Mouse (Mus musculus): ENCODE measurements at regions not wholly inside any gene's neighbourhood (a gene's known extent, or its start where the extent isn't known, plus 50 kb on each side); places are given as distances from the start of the nearest gene placed in this dataset.
"Not testable (repeated sequence)": the region's sequence is repeated elsewhere in the genome, so short reads cannot be mapped to it uniquely, and the experiment has no call there.

DNA sequence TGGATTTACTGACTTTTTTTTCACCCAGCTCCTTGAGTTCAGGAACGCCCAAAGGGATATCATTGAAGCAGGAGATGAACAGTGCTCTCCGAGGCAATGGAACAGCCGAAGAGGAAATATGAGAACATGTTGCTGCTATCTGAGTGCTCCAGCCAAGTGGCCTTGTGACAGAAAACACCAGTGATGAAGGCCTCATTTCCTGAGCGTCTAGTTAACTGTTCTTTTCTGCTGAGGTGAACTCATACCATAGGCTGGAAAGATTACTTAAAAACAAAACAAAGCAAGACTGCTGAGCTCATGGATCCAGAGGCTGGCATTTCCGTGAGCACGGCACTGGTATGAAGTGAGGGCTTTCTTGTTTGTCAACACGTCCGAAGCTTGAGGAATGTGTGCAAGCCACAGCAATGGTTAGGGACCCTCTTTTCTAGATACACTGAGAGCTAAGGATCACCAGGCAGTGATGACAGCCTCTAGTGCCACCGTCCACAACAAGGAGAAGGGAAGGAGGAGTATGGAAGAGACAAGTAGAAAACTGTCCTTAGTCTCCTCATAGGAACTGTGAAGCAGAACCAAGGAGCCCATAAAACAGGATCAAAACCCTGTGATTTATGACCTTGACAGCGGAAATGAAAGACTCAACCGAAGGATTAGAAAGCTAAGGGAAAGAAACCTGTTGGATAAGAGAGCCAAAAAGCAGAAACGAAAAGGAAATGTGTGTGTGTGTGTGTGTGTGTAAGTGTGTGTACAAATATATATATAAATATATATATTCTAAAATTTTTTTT is 200.4 kb downstream of the Fam43a start:
- DNase-seq, result no peak

GRCm38 (mm10) chr16:30804018-30804417 is 204.5 kb downstream of the Fam43a start:
- no peak for DNase-seq

DNA sequence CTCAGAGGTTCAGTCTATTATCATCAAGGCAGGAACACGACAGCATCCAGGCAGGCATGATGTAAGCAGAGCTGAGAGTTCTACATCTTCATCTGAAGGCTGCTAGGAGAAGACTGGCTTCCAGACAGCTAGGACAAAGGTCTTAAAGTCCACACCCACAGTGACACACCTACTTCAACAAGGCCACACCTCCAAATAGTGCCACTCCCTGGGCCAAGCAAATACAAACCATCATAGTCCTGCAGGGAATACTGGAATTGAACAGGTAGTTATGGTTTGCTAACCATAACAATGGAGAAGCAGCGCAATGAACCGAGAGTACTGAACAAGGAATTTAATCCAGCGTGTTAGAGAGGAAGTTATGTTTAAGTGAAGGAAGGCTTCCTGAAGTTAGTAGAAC is 206.7 kb downstream of the Fam43a start:
- DNase-seq, result not testable (repeated sequence)

DNA sequence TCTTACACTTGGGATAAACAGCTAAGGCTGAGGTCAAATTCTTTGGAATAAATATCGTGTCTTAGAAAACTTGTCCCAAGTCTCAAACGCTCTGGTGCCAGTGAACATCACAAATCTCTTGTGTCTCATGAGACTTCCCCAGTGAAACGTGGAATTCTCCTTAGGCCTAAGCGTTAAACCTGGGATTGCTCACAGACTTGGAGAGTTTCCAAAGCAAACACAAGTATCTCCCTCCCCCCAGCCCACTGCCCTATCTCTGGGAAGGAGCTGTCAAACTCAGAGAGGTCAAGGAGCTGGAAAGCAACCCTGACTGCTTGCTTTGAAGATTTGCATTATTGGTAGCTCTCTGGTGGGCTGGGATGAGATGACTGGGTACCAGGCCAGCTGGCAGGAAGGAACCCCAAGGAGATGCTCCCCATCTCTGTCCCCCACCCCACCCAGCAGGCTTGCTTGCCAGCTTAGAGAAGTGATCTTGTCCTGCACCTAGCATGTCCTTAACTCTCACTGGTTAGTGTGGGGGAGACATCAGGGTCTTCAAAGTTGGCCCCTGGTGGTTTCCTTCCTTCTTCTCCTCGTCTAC is 219.1 kb downstream of the Fam43a start:
- no peak for DNase-seq

GRCm38 (mm10) chr16:30819342-30819741 is 219.8 kb downstream of the Fam43a start:
- no peak for DNase-seq

DNA sequence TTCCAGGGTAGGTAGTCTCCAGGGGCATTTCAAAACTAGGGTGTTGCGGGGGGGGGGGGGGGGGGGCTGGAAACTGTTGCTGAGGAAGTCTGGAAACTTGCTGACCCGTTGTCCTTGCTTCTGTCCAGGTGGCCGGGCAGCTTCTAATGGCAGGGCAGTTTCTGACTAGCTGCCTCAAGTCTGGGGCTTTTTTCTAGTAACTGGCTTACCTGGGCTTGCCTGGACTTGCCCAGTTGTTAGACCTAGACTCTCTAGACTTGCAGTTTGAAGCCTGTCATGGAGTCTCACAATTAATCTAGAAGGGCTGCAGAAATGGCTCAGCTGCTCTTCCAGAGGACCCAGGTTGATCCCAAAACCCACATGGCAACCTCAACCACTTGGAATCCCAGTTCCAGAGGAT is 220.7 kb downstream of the Fam43a start:
- no peak for DNase-seq

DNA sequence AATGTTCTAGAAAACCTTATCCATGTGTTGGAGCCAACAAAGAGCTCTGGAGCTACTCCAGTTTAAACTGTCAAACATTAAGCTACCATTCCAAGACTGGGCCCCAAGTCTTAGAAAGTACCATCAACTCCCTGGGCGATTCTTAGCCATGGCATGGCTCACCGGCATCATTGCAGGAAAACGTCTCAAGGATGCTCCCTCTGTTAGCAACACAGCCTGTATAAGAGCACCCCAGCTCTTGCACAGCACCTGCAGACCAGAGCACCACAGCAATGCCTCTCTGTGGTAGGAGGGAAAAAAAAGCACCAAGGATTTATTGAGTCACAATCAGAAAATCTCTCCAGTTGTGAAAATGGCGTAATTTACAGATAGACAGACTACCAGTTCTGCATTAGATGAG is 221.2 kb downstream of the Fam43a start:
- no peak for DNase-seq

DNA sequence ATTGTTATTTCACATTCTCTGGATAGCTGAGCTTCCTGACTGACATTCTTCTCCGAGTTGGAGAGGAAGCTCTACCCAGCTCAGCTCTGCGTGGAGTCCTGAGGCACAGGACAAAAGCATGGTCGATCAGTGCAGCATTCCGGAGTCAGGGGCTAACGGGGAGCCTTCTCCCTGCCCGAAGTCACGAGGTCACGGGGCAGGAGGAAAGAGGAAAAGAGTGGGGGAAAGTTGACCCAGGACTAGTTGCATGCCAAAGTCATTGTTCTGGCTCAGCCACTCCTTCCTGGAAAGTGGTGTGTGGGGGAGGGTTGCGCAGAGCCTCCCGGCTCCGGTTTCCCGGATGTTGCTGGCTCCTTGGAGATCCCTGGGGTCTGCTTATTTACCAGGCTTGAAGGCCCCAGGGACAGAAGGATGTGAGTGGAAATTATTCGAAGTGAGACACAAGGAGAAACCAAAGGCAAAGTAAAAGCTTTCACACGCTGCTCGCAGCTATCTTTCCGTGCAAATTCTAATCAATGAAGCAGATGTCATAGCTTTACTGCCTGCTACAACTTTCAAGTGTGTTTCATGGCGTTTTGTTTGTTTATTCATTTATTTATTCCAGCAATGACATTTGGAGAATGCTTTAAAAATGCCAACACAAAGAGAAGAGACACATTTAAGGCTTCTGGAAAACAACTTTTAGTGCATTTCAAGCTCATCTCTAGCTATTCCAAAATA is 221.8 kb downstream of the Fam43a start:
- DNase-seq, result no peak

DNA sequence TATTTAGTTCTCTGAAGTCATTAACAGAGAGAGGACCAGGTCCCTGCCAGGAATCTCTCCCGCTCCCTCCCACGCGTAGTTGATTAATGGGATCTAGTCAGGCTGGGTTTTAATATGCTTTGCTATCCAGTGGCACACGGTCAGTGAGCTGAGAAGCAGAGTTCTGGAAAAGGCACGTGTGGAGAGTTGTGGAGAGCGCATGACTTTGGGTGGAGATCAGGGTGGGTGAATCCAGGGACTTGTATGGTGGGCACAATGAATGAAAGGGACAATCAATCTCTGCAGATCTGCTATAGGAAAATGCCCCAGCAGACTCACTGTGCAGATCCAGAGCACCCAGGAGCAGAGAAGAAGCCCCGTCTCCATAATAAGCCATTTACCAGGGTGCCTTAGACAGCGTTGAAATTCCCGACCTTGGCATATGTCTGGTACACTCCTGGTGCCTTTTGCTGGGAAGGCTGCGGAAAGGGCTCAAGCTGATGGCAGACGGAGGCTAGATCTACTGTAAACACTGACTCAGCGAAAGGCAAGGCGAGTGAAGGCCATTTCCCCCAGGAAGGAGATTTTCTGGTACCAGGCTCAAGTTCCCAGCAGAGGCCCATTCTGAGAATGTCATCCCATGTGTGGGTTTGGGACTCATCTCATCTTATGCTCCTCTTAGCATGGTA is 222.5 kb downstream of the Fam43a start:
- DNase-seq, result no peak

DNA sequence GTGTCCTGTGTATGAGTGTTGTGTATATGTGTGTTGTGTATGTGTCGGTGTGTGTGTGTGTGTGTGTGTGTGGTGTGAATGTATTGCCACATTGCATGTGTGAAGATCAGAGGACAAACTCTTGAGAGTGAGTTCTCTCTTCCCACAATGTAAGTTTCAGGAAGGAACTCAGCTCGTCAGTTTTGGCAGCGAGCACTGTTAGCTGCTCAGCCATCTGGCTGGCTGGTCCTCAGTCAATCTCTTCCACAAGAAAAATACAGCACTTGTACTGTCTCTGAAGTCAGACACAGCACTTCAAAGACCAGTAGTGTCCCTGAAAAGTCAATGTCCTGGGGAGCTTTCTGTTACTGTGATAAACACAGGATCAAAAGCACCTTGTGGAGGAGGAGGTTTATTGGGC is 226.6 kb downstream of the Fam43a start:
- DNase-seq, result no peak

GRCm38 (mm10) chr16:30827901-30828608 is 228.5 kb downstream of the Fam43a start:
- DNase-seq, result no peak

DNA sequence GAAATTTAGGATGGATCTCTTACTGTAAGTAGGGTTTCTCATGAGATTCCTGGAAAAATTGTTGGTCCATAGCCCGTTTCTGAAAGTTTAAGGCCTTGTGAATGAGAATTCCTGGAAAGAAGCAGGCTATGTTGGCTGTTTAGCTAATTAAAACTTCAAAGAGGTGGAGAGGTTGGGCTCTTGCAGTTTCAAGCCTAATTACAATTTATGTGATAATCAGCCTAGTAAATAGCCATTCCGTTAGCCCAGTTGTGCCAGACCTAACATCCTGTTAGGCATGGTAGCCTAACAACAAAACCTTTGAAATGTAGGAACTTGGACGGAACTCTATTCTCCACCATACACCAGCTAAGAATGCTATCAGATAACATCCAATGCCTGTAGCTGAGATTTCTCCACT is 235.0 kb downstream of the Fam43a start:
- DNase-seq, result no peak

- no peak for DNase-seq
These were observed 236.2 kb downstream of the Fam43a start for GRCm38 (mm10) chr16:30835678-30836077.

DNA sequence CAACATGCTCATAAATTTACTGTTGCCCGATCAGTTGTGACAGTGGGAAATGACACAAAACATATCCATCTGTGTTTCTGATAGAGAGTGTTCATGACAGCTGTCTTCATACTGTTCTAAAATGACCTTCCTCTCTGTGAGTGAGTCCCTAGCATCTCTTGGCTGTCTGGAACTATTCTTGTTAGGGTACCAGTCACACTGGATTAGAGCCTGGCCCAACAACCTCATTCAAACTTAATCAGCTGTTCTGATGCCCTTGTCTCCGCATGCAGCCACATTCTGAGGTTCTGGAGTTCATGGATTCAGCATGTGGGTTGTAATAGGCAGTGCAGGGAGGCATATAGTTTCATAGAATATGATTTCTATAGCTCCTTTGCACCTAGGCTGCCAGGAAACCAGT is 238.4 kb downstream of the Xxylt1 start:
- DNase-seq, result no peak

DNA sequence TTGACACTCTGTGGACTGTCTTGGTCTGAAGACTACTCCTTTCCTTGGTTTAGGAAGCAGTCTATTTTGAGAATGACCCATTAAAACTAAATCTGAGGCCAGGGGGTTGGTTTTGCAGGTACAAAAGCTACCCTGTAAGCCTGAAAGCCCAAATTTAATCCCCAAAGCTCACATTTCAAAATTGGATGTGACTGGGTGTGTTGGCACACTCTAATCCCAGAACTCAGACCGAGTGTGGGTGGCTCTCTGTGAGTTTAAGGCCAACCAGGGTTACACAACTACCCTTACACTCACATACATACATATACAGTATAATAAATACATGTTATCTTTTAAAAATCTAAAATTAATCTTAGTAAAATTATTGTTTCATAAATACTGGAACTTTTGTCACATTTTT is 228.6 kb downstream of the Xxylt1 start:
- DNase-seq, result no peak

GRCm38 (mm10) chr16:30854716-30855115 is 226.5 kb downstream of the Xxylt1 start:
- DNase-seq, result peak; percentile 7 to 14

DNA sequence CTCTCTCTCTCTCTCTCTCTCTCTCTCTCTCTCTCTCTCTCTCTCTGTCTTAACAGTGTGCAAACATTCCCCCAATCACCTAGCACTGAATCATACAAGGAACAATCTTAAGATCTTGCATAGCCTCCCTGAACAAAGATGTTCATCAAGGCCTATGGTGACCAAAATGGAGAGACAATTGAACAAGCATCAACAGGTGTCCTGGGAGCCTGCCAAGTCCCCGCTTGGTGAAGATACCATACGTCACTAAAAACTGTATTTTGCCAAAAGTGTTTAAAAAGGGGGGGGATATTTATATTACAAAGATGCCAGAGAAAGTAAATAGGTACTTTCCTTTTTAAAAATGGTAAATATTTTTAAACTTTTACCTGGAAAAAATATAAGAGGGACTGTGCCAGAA is 223.6 kb downstream of the Xxylt1 start:
- no peak for DNase-seq

DNA sequence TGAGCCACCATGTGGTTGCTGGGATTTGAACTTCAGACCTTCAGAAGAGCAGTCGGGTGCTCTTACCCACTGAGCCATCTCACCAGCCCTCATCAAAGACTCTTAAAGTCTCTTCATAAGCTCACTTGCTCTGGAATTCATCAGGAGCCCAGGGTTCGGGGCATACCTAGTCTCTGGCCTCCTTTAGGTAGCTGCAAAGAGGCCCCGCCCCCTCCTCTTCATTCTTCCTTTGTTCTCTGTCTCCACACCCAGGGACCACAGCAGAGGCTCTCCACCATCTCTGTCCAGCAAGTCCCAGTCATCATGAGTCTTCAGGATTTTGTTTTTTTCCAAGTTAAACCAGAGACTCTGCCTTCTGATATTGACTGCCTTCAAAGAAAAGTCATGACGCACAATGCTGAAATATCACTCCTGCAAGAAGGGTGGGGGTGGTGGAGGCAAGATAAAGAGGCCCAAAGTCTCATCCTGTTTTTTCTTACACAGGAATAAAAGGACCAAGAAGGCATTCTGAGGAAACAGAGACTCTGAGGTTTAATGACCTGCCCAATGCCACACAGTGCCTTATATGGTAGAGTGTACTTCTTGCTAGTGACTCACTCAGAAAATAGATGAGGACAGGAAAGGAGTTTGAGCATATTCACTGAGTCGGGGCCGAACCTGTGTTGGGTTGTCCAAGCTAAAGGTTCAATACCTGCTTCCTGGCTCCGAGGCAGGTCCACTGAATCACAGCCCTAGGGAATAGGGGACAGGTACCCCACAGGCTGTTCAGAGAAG is 211.9 kb downstream of the Xxylt1 start:
- no peak for DNase-seq

GRCm38 (mm10) chr16:30870110-30870509 is 211.1 kb downstream of the Xxylt1 start:
- DNase-seq, result peak; percentile 19 to 34

DNA sequence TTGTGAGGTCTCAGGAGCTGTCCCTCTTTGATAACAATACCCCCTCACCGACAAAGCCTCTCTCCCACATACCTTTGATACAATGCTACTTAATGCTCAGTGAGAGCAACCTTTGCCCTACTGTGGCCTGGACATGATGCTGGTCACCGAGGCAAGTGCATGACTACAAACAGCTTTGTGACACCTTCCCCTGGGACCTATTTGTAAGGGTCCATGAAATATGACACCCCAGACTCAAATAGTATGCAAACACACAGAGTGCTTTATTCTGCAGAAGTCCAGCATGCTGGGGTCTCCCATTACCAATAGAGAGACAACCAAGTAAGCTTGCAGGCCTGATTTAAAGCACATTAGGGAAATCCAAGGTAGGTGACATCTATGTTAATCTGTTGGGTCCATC is 210.6 kb downstream of the Xxylt1 start:
- DNase-seq, result no peak

DNA sequence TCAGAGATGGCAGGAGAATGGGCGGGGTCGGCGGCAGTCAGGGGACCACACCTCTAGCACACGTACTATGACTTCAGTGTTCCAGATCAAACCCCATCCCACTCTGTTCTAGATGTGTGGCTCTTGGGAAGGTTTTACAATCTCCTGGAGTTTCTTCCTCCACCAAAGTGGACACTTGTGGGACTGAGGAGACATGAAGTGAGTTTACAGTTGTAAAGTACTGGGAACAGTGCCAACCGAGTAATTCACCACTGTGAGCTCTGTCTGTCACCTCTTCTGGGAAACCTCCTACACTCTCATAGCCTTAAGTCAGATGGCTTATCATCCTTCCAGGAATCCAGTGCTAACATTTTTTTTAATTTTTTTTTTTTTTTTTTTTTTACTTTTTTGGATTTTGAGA is 209.1 kb downstream of the Xxylt1 start:
- no peak for DNase-seq
